Mouse (Mus musculus): ENCODE results near the gene Mrpl40.

DNA sequence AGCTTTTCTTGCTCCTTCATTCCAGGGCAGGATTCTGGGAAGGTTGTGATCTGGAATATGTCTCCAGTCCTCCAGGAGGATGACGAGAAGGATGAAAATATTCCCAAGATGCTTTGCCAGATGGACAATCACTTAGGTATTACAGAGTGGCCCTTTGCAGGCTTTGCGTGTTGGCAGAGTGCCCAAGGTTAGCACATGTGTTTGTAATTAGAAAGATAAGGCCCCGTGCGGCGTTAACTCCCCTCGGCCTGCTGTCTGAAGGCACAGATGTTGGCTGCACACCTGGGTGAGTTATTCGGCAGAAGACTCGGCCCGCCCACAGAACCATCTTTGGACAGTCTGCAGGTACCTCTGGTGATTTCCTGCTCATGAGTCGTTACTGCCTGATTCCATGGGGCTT lies 19.8 kb upstream of the Mrpl40 start:
- TF ChIP-seq GATA1 (IDR thresholded peaks at IDR 0.05; ENCODE audit: borderline replicate concordance, low read length), result no peak
- no peak for TF ChIP-seq FLI1 (IDR thresholded peaks at IDR 0.05; ENCODE audit: low read length)

Data from megakaryocyte, embryonic 14.5 days (primary cell).